16 mouse cellular contexts compared by ENCODE assay signal in genomic region chr4:126546183-126546582, GRCm38 (mm10).
"Had no signal": no experiment of that assay in that cellular context is flagged by ENCODE, and none has a peak within 500 bp of the region (broad histone marks: within the 10 kb centered on the region; RNA-seq: fewer than 3 reads in every experiment).

No protein-coding gene starts in this region.

- H3K27me3 ChIP-seq: neural tube, embryonic 13.5 days; neural tube, embryonic 15.5 days; stomach, embryonic 15.5 days had no signal

- DNase-seq: retina, postnatal 1 day; right cerebral cortex, adult 18-20 months; right cerebral cortex, postnatal 14 days; right cerebral cortex, postnatal 25 days; right cerebral cortex, postnatal 4 days; spleen, adult 18-20 months; thymus, adult 18-20 months; thymus, adult 2 months; thymus, postnatal 14 days; thymus, postnatal 25 days; thymus, postnatal 36 days; thymus, postnatal 4 days had no signal

- H3K27ac ChIP-seq: neural tube, embryonic 13.5 days; neural tube, embryonic 15.5 days; stomach, embryonic 15.5 days; stomach, postnatal 0 days had no signal

- H3K4me1 ChIP-seq: neural tube, embryonic 13.5 days; neural tube, embryonic 15.5 days; stomach, embryonic 15.5 days had no signal

- H3K4me3 ChIP-seq: neural tube, embryonic 13.5 days; neural tube, embryonic 15.5 days; stomach, embryonic 15.5 days had no signal

- H3K9ac ChIP-seq: neural tube, embryonic 13.5 days; neural tube, embryonic 15.5 days; stomach, embryonic 15.5 days had no signal

- H3K9me3 ChIP-seq: neural tube, embryonic 13.5 days; neural tube, embryonic 15.5 days; stomach, embryonic 15.5 days had no signal

- H3K36me3 ChIP-seq: neural tube, embryonic 13.5 days; neural tube, embryonic 15.5 days; stomach, embryonic 15.5 days had no signal

- H3K4me2 ChIP-seq: neural tube, embryonic 13.5 days; neural tube, embryonic 15.5 days; stomach, embryonic 15.5 days had no signal
